Mouse (Mus musculus) kidney, embryonic 14.5 days (tissue): ENCODE measurements around the gene Stt3b. TPM values are rescaled to one million over a fixed set of nuclear protein-coding genes. Genes with fewer than 3 reads are reported as not detected.
A peak's percentile ranks its signal among the peaks of the same experiment; 100 is the strongest.

Experiments
- ATAC-seq: fragments of 200-750 bp; cut with Nextera tagmentation; 2 replicates; pipeline ENCODE4 v1.8.0; 2017; ENCODE audit warnings: moderate number of reproducible peaks, mild to moderate bottlenecking, moderate TSS enrichment, moderate library complexity; ENCODE audit not compliant: low FRiP score, low TSS enrichment
- H3K27ac ChIP-seq: fragments of 300-500 bp; sonication (generic); 2 replicates; pipeline ENCODE4 v1.5.1; 2014; ENCODE audit warnings: low read depth, mild to moderate bottlenecking, low read length, moderate library complexity, mixed read lengths
- H3K27me3 ChIP-seq: fragments of 300-500 bp; sonication (generic); 2 replicates; pipeline ENCODE4 v1.6.1; 2014; ENCODE audit warnings: mild to moderate bottlenecking, low read length; ENCODE audit not compliant: control insufficient read depth, insufficient read depth
- H3K36me3 ChIP-seq: fragments of 300-500 bp; sonication (generic); 2 replicates; pipeline ENCODE4 v1.6.1; 2014; ENCODE audit warnings: low read length, mixed read lengths; ENCODE audit not compliant: control insufficient read depth, insufficient read depth
- H3K4me1 ChIP-seq: fragments of 300-500 bp; sonication (generic); 2 replicates; pipeline ENCODE4 v1.6.1; 2014; ENCODE audit warnings: low read length, mixed read lengths; ENCODE audit not compliant: control insufficient read depth, insufficient read depth
- H3K4me2 ChIP-seq: fragments of 300-500 bp; sonication (generic); replicated peaks from 2 replicates; pipeline ENCODE4 v1.6.1; 2014; ENCODE audit warnings: low read depth, mild to moderate bottlenecking, low read length
- H3K4me3 ChIP-seq: fragments of 300-500 bp; sonication (generic); 2 replicates; pipeline ENCODE4 v1.5.1; 2014; ENCODE audit warnings: mild to moderate bottlenecking, low read length
- H3K9ac ChIP-seq: fragments of 300-500 bp; sonication (generic); 2 replicates; pipeline ENCODE4 v1.6.1; 2014; ENCODE audit warnings: low read depth, mild to moderate bottlenecking, low read length, moderate library complexity
- H3K9me3 ChIP-seq: fragments of 300-500 bp; sonication (generic); 2 replicates; pipeline ENCODE4 v1.6.1; 2016; ENCODE audit warnings: low read length; ENCODE audit not compliant: control insufficient read depth
- WGBS: fragments of 180-500 bp; shearing (Covaris S2); extraction: QIAGEN DNeasy Blood & Tissue Kit; methylation state at CpG from one replicate; pipeline ENCODE4 v1.1.7; 2014; 5-methylcytosine and 5-hydroxymethylcytosine counted together
- polyA plus RNA-seq: library from polyadenylated mRNA; unstranded; fragments of >200 nt; fragmentation: Nextera tagmentation; extraction: Ambion mirVana; gene quantifications from 2 replicates; pipeline ENCODE4 v1.2.1, GENCODE M21; 2014

Gene Stt3b
- polyA plus RNA-seq, 1 experiment from 2014 or later = 124 TPM

- Histone ChIP-seq H3K27ac (no peak overlapping the region), H3K4me2 (no peak overlapping the region), H3K27me3 (no peaks in the 10 kb centered on the region), H3K9me3 (no peaks in the 10 kb centered on the region), H3K4me1 (peaks cover 7% of the 10 kb centered on the region), H3K36me3 (no peaks in the 10 kb centered on the region), H3K4me3 (no peak overlapping the region), H3K9ac (no peak overlapping the region)
- WGBS = 72% methylated on average over 7 of the region's 7 CpGs
- ATAC-seq = no peak
Measured at GRCm38 (mm10) chr9:115220466-115220865, 89.8 kb downstream of the Stt3b start.

GRCm38 (mm10) chr9:115217984-115218383 lies 92.2 kb downstream of the Stt3b start:
- WGBS = 22% methylated on average over 9 of the region's 9 CpGs
- H3K4me2 ChIP-seq = no peak overlapping the region

GRCm38 (mm10) chr9:115215830-115216701 lies 94.2 kb downstream of the Stt3b start:
- 0 out of 2 replicates have a peak, but pooled peaks cover 3% of the 10 kb centered on the region for H3K9me3 ChIP-seq
- 18% methylated on average over 21 of the region's 21 CpGs for WGBS
- H3K27ac ChIP-seq = peak overlapping the region; percentile 5; the same call in 1 of the 2 replicates
- peaks cover 4% of the 10 kb centered on the region; the same call in 1 of the 2 replicates for H3K27me3 ChIP-seq
- peak overlapping the region; percentile 2; the same call in 1 of the 2 replicates for H3K4me2 ChIP-seq
- peak; percentile 85 for ATAC-seq
- H3K4me1 ChIP-seq = peaks cover 18% of the 10 kb centered on the region
- H3K4me3 ChIP-seq = no peak overlapping the region
- H3K9ac ChIP-seq = no peak overlapping the region
- no peaks in the 10 kb centered on the region for H3K36me3 ChIP-seq

More at GRCm38 (mm10) chr9:115217984-115218383, 92.2 kb downstream of the Stt3b start:
- no peak overlapping the region for H3K9ac ChIP-seq
- H3K27me3 ChIP-seq = peaks cover 2% of the 10 kb centered on the region; the same call in 1 of the 2 replicates
- H3K27ac ChIP-seq = no peak overlapping the region
- no peaks in the 10 kb centered on the region for H3K36me3 ChIP-seq
- H3K4me3 ChIP-seq = no peak overlapping the region
- peaks cover 18% of the 10 kb centered on the region for H3K4me1 ChIP-seq
- no peak for ATAC-seq
- H3K9me3 ChIP-seq = 0 out of 2 replicates have a peak, but pooled peaks cover 3% of the 10 kb centered on the region

- 12% methylated on average over 7 of the region's 7 CpGs for WGBS
- Histone ChIP-seq H3K27ac (peak overlapping the region; percentile 5), H3K36me3 (no peaks in the 10 kb centered on the region), H3K9ac (no peak overlapping the region; the same call in 1 of the 2 replicates), H3K4me1 (peaks cover 18% of the 10 kb centered on the region), H3K4me2 (no peak overlapping the region), H3K9me3 (0 out of 2 replicates have a peak, but pooled peaks cover 3% of the 10 kb centered on the region), H3K27me3 (peaks cover 4% of the 10 kb centered on the region; the same call in 1 of the 2 replicates), H3K4me3 (no peak overlapping the region)
- peak; percentile 70 for ATAC-seq
Measured at GRCm38 (mm10) chr9:115214572-115215571, 95.3 kb downstream of the Stt3b start.

- Histone ChIP-seq H3K4me3 (no peak overlapping the region), H3K27ac (no peak overlapping the region), H3K9ac (no peak overlapping the region), H3K27me3 (peaks cover 4% of the 10 kb centered on the region; the same call in 1 of the 2 replicates), H3K4me1 (peaks cover 18% of the 10 kb centered on the region), H3K9me3 (0 out of 2 replicates have a peak, but pooled peaks cover 3% of the 10 kb centered on the region), H3K36me3 (no peaks in the 10 kb centered on the region), H3K4me2 (no peak overlapping the region)
- WGBS = 90% methylated on average over 5 of the region's 5 CpGs
- ATAC-seq = no peak
Measured at GRCm38 (mm10) chr9:115213755-115214264, 96.4 kb downstream of the Stt3b start.

- no peak overlapping the region for H3K4me3 ChIP-seq
- no peak overlapping the region for H3K9ac ChIP-seq
- 79% methylated on average over 12 of the region's 12 CpGs for WGBS
- peaks cover 4% of the 10 kb centered on the region; the same call in 1 of the 2 replicates for H3K27me3 ChIP-seq
- ATAC-seq = no peak
- H3K36me3 ChIP-seq = no peaks in the 10 kb centered on the region
- no peak overlapping the region for H3K27ac ChIP-seq
- H3K4me2 ChIP-seq = no peak overlapping the region
- peaks cover 18% of the 10 kb centered on the region for H3K4me1 ChIP-seq
- H3K9me3 ChIP-seq = 0 out of 2 replicates have a peak, but pooled peaks cover 3% of the 10 kb centered on the region
Measured at GRCm38 (mm10) chr9:115210535-115210934, 99.7 kb downstream of the Stt3b start.

GRCm38 (mm10) chr9:115209737-115210136 lies 100.5 kb downstream of the Stt3b start:
- 82% methylated on average over 7 of the region's 7 CpGs for WGBS
- H3K4me3 ChIP-seq = no peak overlapping the region
- H3K4me2 ChIP-seq = no peak overlapping the region
- peaks cover 4% of the 10 kb centered on the region; the same call in 1 of the 2 replicates for H3K27me3 ChIP-seq
- ATAC-seq = no peak
- H3K4me1 ChIP-seq = peaks cover 11% of the 10 kb centered on the region
- 0 out of 2 replicates have a peak, but pooled peaks cover 3% of the 10 kb centered on the region for H3K9me3 ChIP-seq
- no peak overlapping the region for H3K9ac ChIP-seq
- no peaks in the 10 kb centered on the region for H3K36me3 ChIP-seq
- H3K27ac ChIP-seq = no peak overlapping the region

GRCm38 (mm10) chr9:115206219-115206618 lies 104.0 kb downstream of the Stt3b start:
- Histone ChIP-seq H3K9me3 (no peaks in the 10 kb centered on the region), H3K9ac (no peak overlapping the region), H3K27ac (no peak overlapping the region), H3K4me2 (no peak overlapping the region), H3K27me3 (no peaks in the 10 kb centered on the region), H3K36me3 (no peaks in the 10 kb centered on the region), H3K4me3 (no peak overlapping the region), H3K4me1 (peaks cover 6% of the 10 kb centered on the region; the same call in 1 of the 2 replicates)
- ATAC-seq = no peak
- 68% methylated on average over 5 of the region's 5 CpGs for WGBS
